Mouse (Mus musculus) ES-Bruce4 (cell line): Measurements from ENCODE around the gene Ppp1r18. TPM values are rescaled to one million over a fixed set of nuclear protein-coding genes. Genes with fewer than 3 reads are reported as not detected.

Experiments
- H3K27ac ChIP-seq: 2 replicates; pipeline ENCODE4 v1.5.1; 2012; ENCODE audit warnings: low read length, inconsistent platforms; ENCODE audit not compliant: insufficient read depth
- H3K27me3 ChIP-seq: 2 replicates; pipeline ENCODE4 v1.6.1; 2012; ENCODE audit warnings: mild to moderate bottlenecking, low read length, inconsistent platforms; ENCODE audit not compliant: control insufficient read depth, poor library complexity, insufficient read depth, severe bottlenecking
- H3K36me3 ChIP-seq: 2 replicates; pipeline ENCODE4 v1.6.1; 2012; ENCODE audit warnings: inconsistent platforms, mild to moderate bottlenecking, low read length, moderate library complexity; ENCODE audit not compliant: control insufficient read depth, poor library complexity, insufficient read depth, severe bottlenecking
- H3K4me1 ChIP-seq: one replicate; pipeline ENCODE4 v1.8.1; 2011; ENCODE audit warnings: low read length; ENCODE audit not compliant: control insufficient read depth, insufficient read depth
- H3K4me3 ChIP-seq: 2 replicates; pipeline ENCODE4 v1.5.1; 2011; ENCODE audit warnings: low read depth, mild to moderate bottlenecking, low read length
- H3K9ac ChIP-seq: 2 replicates; pipeline ENCODE4 v1.6.1; 2012; ENCODE audit warnings: low read depth, mild to moderate bottlenecking, inconsistent platforms; ENCODE audit not compliant: poor library complexity, severe bottlenecking
- H3K9me3 ChIP-seq: replicated peaks from 2 replicates; pipeline ENCODE4 v1.6.1; 2012; ENCODE audit warnings: mild to moderate bottlenecking, low read length, inconsistent platforms; ENCODE audit not compliant: control insufficient read depth, poor library complexity, insufficient read depth, severe bottlenecking
- CTCF ChIP-seq: IDR thresholded peaks from one replicate; pipeline ENCODE4 v1.8.1; 2011; ENCODE audit warnings: low read depth, low read length
- EP300 ChIP-seq: IDR thresholded peaks from 2 replicates; pipeline ENCODE4 v1.6.1; 2011; ENCODE audit warnings: low read depth, low read length; ENCODE audit not compliant: insufficient read depth
- POLR2A ChIP-seq: IDR thresholded peaks from one replicate; pipeline ENCODE4 v1.8.1; 2011; ENCODE audit warnings: low read length; ENCODE audit not compliant: insufficient read depth
- polyA plus RNA-seq: library from polyadenylated mRNA; stranded (reverse); fragments of >200 nt; gene quantifications from 2 replicates; pipeline ENCODE4 v1.2.4, GENCODE M21; 2011; ENCODE audit warnings: low read depth; ENCODE audit not compliant: missing spikeins, insufficient read depth, insufficient read length

The Ppp1r18 gene
- polyA plus RNA-seq, 1 experiment = 18.6 TPM

- H3K9me3 ChIP-seq = no peaks in the 10 kb centered on the region
- H3K27ac ChIP-seq = peak overlapping the region; percentile 32; the same call in 1 of the 2 replicates
- H3K4me1 ChIP-seq = no peaks in the 10 kb centered on the region
- no peak for TF ChIP-seq EP300
- TF ChIP-seq CTCF = no peak
- TF ChIP-seq POLR2A = no peak
- H3K4me3 ChIP-seq = peak overlapping the region; percentile 62
- H3K27me3 ChIP-seq = no peaks in the 10 kb centered on the region
- H3K9ac ChIP-seq = peak overlapping the region; percentile 41; the same call in 1 of the 2 replicates
- peaks cover 30% of the 10 kb centered on the region for H3K36me3 ChIP-seq
These were observed 24.8 kb upstream of the Ppp1r18 start for GRCm38 (mm10) chr17:35840561-35840960.

- Histone ChIP-seq H3K9me3 (no peaks in the 10 kb centered on the region), H3K36me3 (peaks cover 30% of the 10 kb centered on the region), H3K4me3 (peak within 1 kb of the TSS; percentile 70), H3K27me3 (no peaks in the 10 kb centered on the region), H3K4me1 (no peaks in the 10 kb centered on the region), H3K27ac (peak within 1 kb of the TSS; percentile 48), H3K9ac (peak within 1 kb of the TSS; percentile 62)
- TF ChIP-seq POLR2A (peak; percentile 51), CTCF (no peak), EP300 (peak; percentile 73)
These were observed 24.1 kb upstream of the Ppp1r18 start, which contains the start of gene Mdc1 for GRCm38 (mm10) chr17:35841076-35841950. Mdc1 (plus strand) TSS chr17:35841515.

- no peaks in the 10 kb centered on the region for H3K9me3 ChIP-seq
- H3K36me3 ChIP-seq = peaks cover 29% of the 10 kb centered on the region
These were observed 23.4 kb upstream of the Ppp1r18 start for GRCm38 (mm10) chr17:35842006-35842405.

GRCm38 (mm10) chr17:35843514-35843913 is 21.9 kb upstream of the Ppp1r18 start:
- H3K4me1 ChIP-seq = no peaks in the 10 kb centered on the region
- no peak overlapping the region for H3K4me3 ChIP-seq
- H3K27me3 ChIP-seq = no peaks in the 10 kb centered on the region
- H3K9me3 ChIP-seq = no peaks in the 10 kb centered on the region
- no peak overlapping the region for H3K27ac ChIP-seq
- no peak for TF ChIP-seq EP300
- TF ChIP-seq POLR2A = no peak
- no peak for TF ChIP-seq CTCF
- H3K9ac ChIP-seq = peak overlapping the region; percentile 62; the same call in 1 of the 2 replicates
- H3K36me3 ChIP-seq = peaks cover 41% of the 10 kb centered on the region

More at GRCm38 (mm10) chr17:35842006-35842405, 23.4 kb upstream of the Ppp1r18 start:
- Histone ChIP-seq H3K27ac (peak overlapping the region; percentile 48), H3K4me1 (no peaks in the 10 kb centered on the region), H3K4me3 (peak overlapping the region; percentile 70), H3K9ac (peak overlapping the region; percentile 62), H3K27me3 (no peaks in the 10 kb centered on the region)
- TF ChIP-seq CTCF (no peak), EP300 (no peak), POLR2A (no peak)

GRCm38 (mm10) chr17:35848112-35848511 is 17.3 kb upstream of the Ppp1r18 start:
- Histone ChIP-seq H3K27me3 (no peaks in the 10 kb centered on the region), H3K4me1 (no peaks in the 10 kb centered on the region), H3K9ac (no peak overlapping the region), H3K4me3 (no peak overlapping the region), H3K36me3 (peaks cover 81% of the 10 kb centered on the region), H3K9me3 (no peaks in the 10 kb centered on the region), H3K27ac (no peak overlapping the region)
- no peak for TF ChIP-seq EP300
- peak; percentile 31 for TF ChIP-seq CTCF

GRCm38 (mm10) chr17:35850974-35851373 is 14.4 kb upstream of the Ppp1r18 start:
- Histone ChIP-seq H3K27me3 (no peaks in the 10 kb centered on the region), H3K4me1 (no peaks in the 10 kb centered on the region), H3K9ac (no peak overlapping the region), H3K27ac (no peak overlapping the region), H3K36me3 (peaks cover 73% of the 10 kb centered on the region), H3K4me3 (no peak overlapping the region), H3K9me3 (no peaks in the 10 kb centered on the region)
- TF ChIP-seq CTCF (no peak), POLR2A (no peak), EP300 (no peak)
